Mouse (Mus musculus) regulatory T cell (primary cell): ENCODE measurements around the gene Gm44596.
"Not testable (repeated sequence)": the region's sequence is repeated elsewhere in the genome, so short reads cannot be mapped to it uniquely, and the experiment has no call there.

ENCODE experiments used
- in situ Hi-C: fragments of 300-600 bp; cut with MboI, MseI; formaldehyde crosslinking; loops from one replicate; pipeline ENCODE4 v1.15.1; 2025; ENCODE audit warnings: high pct_unique_total_duplicates

The Gm44596 gene

GRCm38 (mm10) chr6:128380594-128381167, 5.4 kb downstream of the Gm44596 start:
- in situ Hi-C loops, result not testable (repeated sequence)

GRCm38 (mm10) chr6:128381254-128381653, 6.0 kb downstream of the Gm44596 start:
- in situ Hi-C loops, result no loop called here

GRCm38 (mm10) chr6:128383752-128384151, 8.4 kb downstream of the Gm44596 start:
- in situ Hi-C loops, result no loop called here

- in situ Hi-C loops, result no loop called here
These were observed 9.7 kb downstream of the Gm44596 start for GRCm38 (mm10) chr6:128385026-128385425.

GRCm38 (mm10) chr6:128389185-128389584, 13.9 kb downstream of the Gm44596 start:
- in situ Hi-C loops, result no loop called here

GRCm38 (mm10) chr6:128390683-128391082, 15.4 kb downstream of the Gm44596 start:
- in situ Hi-C loops, result no loop called here

GRCm38 (mm10) chr6:128397574-128398261, 22.4 kb downstream of the Gm44596 start:
- in situ Hi-C loops, result no loop called here

GRCm38 (mm10) chr6:128398996-128399395, 23.7 kb downstream of the Gm44596 start, which contains the start of gene Nrip2:
TSS of gene Nrip2 (plus strand) at chr6:128399296.
- in situ Hi-C loops, result no loop called here

- in situ Hi-C loops, result no loop called here
These were observed 24.3 kb downstream of the Gm44596 start for GRCm38 (mm10) chr6:128399421-128400185.

- in situ Hi-C loops, result no loop called here
These were observed 29.4 kb downstream of the Gm44596 start for GRCm38 (mm10) chr6:128404708-128405107.

GRCm38 (mm10) chr6:128408544-128409125, 33.3 kb downstream of the Gm44596 start:
- in situ Hi-C loops, result no loop called here

GRCm38 (mm10) chr6:128410305-128410704, 35.0 kb downstream of the Gm44596 start:
- in situ Hi-C loops, result loop anchor here (5.0 kb wide), 1 partner anchor 48 kb away; the partner anchor contains the start of genes Foxm1 and Rhno1

GRCm38 (mm10) chr6:128411115-128411514, 35.8 kb downstream of the Gm44596 start:
- in situ Hi-C loops, result loop anchor here (5.0 kb wide), 1 partner anchor 49 kb away; the partner anchor contains the start of genes Foxm1 and Rhno1

GRCm38 (mm10) chr6:128416169-128416568, 40.9 kb downstream of the Gm44596 start:
- in situ Hi-C loops, result no loop called here

GRCm38 (mm10) chr6:128418076-128418475, 42.8 kb downstream of the Gm44596 start:
- in situ Hi-C loops, result no loop called here

- in situ Hi-C loops, result no loop called here
These were observed 45.7 kb downstream of the Gm44596 start for GRCm38 (mm10) chr6:128421036-128421435.

- in situ Hi-C loops, result no loop called here
These were observed 46.2 kb downstream of the Gm44596 start for GRCm38 (mm10) chr6:128421480-128421879.

- in situ Hi-C loops, result no loop called here
These were observed 48.4 kb downstream of the Gm44596 start for GRCm38 (mm10) chr6:128423496-128424268.

GRCm38 (mm10) chr6:128424269-128425019, 49.1 kb downstream of the Gm44596 start, which contains the start of gene Itfg2:
TSS of gene Itfg2 (minus strand) at chr6:128424931.
- in situ Hi-C loops, result no loop called here

- in situ Hi-C loops, result no loop called here
These were observed 49.7 kb downstream of the Gm44596 start for GRCm38 (mm10) chr6:128425046-128425445.
